Mouse (Mus musculus): ENCODE measurements around the gene Tnfrsf14. TPM values are rescaled to one million over a fixed set of nuclear protein-coding genes. Genes with fewer than 3 reads are reported as not detected.

Gene Tnfrsf14
- 2.3 TPM in 2 replicates for polyA plus RNA-seq (2012; rRNA removed)

DNA sequence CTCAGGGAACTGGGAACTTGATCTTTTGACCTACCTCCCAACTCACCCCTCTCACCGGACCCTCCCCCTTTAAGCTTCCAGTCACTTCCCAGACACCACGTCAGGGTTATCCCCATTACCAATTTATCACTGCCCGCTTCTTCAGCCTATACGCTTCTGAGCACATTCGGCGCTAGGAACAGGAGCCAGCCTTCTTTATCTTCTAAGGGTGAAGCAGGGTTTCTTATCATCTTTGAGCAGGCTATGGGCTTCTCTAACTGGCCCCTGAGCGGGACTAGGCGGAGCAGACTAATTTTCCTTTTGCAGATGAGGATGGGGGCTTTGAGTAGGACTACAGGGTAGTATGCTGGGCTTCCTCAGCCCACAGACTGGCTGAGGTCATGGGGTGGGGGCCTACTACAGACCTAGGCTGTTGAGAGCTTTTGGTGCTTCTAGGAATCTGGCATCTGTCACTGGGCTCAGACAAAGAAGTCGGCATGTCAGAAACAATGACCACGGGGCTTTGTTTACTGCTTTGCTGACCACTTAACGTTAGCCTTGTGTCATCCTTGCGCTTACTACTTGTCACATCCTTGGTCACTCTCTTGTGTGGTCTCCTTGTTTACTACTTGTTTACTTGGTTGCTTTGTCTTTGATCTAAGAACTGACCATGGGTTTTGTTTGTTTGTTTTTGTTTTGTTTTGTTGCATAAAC lies at the start of gene Tnfrsf14:
Gene Tnfrsf14 (minus strand): TSS at position 169 of the 693 bp plus-strand sequence.
- Histone ChIP-seq H3K4me3 (ENCODE audit: insufficient read depth, low read length) (no peak within 1 kb of the TSS), H3K4me1 (ENCODE audit: control insufficient read depth, insufficient read depth, low read length) (no peaks in the 10 kb centered on the region), H3K27ac (ENCODE audit: insufficient read depth, low read length) (peak within 1 kb of the TSS; percentile 60)
- TF ChIP-seq CTCF (IDR thresholded peaks at IDR 0.05; ENCODE audit: extremely low read depth, insufficient read depth, low read length) (no peak), POLR2A (IDR thresholded peaks at IDR 0.05; ENCODE audit: extremely low read depth, insufficient read depth, low read length) (no peak)

DNA sequence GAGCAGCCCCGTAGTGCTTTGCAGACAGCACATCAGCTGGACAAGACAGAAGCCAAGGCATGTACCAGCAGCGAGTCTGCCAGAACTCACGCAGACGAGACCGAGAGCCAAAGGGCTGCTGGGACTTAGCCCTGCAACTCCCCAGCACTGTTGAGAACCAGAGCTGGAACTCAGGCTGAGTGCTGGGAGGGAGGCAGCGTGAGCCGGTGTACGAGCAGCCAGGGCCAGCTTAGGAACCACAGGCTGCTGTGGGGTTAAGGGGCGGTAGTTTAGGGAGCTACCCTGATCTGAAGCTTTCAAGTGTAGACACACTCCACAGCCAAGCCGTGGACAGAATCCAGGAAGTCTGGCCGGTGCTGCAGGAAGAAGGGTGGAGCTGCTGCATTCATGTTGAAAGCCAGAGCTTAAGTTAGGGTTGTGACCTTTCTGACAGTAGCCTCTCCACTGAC lies 45.8 kb upstream of the Tnfrsf14 start:
- Histone ChIP-seq H3K4me3 (ENCODE audit: insufficient read depth, low read length) (no peak overlapping the region), H3K4me1 (ENCODE audit: control insufficient read depth, insufficient read depth, low read length) (no peaks in the 10 kb centered on the region), H3K27ac (ENCODE audit: insufficient read depth, low read length) (no peak overlapping the region)
- TF ChIP-seq POLR2A (IDR thresholded peaks at IDR 0.05; ENCODE audit: extremely low read depth, insufficient read depth, low read length): no peak
- TF ChIP-seq CTCF (IDR thresholded peaks at IDR 0.05; ENCODE audit: extremely low read depth, insufficient read depth, low read length): no peak

DNA sequence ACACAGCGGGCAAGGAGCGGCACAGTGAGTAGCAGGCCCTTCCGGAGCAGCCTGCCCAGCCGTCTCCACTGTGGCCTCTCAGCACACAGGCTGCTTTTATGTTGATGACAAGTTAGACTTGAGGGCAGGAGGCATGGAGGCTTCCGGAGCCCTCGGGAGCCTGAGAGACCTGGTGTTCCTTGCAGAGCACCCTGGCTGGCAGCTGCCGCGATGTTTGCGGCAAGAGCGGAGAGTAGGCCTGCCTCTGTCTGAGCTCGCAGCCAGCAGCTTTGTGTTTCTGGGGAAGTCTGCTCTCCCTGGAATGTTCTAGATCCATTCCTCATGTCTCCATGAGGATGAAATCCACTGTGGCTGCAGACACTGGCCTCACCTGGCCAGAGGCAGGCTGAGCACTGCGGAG lies 44.2 kb upstream of the Tnfrsf14 start:
- TF ChIP-seq CTCF (IDR thresholded peaks at IDR 0.05; ENCODE audit: extremely low read depth, insufficient read depth, low read length) (no peak), POLR2A (IDR thresholded peaks at IDR 0.05; ENCODE audit: extremely low read depth, insufficient read depth, low read length) (no peak)
- Histone ChIP-seq H3K27ac (ENCODE audit: insufficient read depth, low read length) (no peak overlapping the region), H3K4me3 (ENCODE audit: insufficient read depth, low read length) (no peak overlapping the region), H3K4me1 (ENCODE audit: control insufficient read depth, insufficient read depth, low read length) (no peaks in the 10 kb centered on the region)

DNA sequence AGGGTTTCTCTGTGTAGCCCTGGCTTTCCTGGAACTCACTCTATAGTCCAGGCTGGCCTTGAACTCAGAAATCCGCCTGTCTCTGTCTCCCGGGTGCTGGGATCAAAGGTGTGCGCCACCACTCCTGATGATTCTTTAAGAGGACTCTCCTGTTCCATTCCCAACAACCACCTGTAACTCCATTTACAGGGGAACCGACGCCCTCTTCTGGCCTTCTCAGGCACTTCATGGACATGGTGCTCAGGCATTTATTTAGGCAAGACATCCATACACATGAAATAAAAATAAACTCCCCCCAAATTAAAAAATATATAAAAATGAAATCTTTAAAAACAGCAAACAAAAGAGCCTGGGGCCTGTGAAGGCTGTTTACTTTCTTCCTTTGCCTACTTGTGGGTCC lies 38.8 kb upstream of the Tnfrsf14 start:
- no peak overlapping the region for H3K4me3 ChIP-seq (ENCODE audit: insufficient read depth, low read length)
- TF ChIP-seq POLR2A (IDR thresholded peaks at IDR 0.05; ENCODE audit: extremely low read depth, insufficient read depth, low read length) (no peak), CTCF (IDR thresholded peaks at IDR 0.05; ENCODE audit: extremely low read depth, insufficient read depth, low read length) (peak; percentile 57)
- peaks cover 3% of the 10 kb centered on the region; the same call in 1 of the 2 replicates for H3K4me1 ChIP-seq (ENCODE audit: control insufficient read depth, insufficient read depth, low read length)
- H3K27ac ChIP-seq (ENCODE audit: insufficient read depth, low read length): no peak overlapping the region

DNA sequence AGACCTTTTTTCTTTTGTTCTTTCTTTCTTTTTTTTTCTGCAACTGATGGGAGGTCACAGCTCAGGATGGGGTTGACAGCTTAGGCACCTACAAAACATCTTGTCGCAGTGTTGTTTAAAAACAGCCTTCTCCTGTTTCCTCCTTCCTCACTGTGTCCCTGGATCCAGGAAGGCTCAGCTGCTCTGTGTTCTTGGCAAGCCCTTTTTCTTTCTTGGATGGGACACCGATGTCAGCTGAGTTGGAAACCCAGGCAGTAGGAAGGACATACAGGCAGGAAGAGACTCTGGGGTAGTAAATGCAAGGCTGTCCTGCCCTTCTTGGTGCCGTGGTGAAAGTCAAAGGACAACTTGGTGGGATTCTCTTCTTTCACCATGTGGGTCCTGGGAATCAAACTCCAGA lies 37.5 kb upstream of the Tnfrsf14 start:
- Histone ChIP-seq H3K4me3 (ENCODE audit: insufficient read depth, low read length) (no peak overlapping the region; the same call in 1 of the 2 replicates), H3K27ac (ENCODE audit: insufficient read depth, low read length) (no peak overlapping the region), H3K4me1 (ENCODE audit: control insufficient read depth, insufficient read depth, low read length) (peaks cover 3% of the 10 kb centered on the region; the same call in 1 of the 2 replicates)
- no peak for TF ChIP-seq CTCF (IDR thresholded peaks at IDR 0.05; ENCODE audit: extremely low read depth, insufficient read depth, low read length)
- TF ChIP-seq POLR2A (IDR thresholded peaks at IDR 0.05; ENCODE audit: extremely low read depth, insufficient read depth, low read length): no peak

DNA sequence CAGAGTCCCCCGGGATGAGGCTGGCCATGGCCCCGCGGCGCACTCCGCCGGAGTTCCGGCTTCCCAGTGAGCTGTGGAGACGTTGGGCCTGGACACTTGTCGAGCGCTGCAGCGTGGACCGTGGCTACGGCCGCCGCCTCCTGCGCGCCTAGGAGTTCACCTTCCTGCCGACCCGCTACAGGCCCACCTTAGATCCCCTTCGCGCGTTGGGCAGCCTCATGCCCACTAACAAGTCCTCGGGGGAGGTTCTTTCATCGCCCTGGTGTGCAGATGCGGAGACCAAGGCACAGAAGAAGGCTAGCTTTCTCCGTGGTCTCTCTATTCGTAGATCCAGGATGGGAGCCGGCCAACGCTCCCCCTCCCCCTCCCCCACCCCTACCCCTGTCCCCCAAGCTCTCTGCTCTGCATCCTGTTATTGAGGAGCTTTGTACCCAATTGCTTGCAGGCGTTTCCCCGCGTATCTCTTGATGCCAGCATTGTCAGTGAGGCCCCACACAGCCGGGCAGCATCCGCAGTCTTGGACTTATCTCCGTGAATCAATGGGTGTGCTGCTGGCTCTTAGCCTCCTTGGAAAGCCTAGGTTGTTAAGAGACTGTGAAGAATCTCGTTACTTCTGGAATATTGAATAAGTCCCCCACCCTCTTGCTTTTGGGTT lies 36.3 kb upstream of the Tnfrsf14 start:
- Histone ChIP-seq H3K4me1 (ENCODE audit: control insufficient read depth, insufficient read depth, low read length) (peaks cover 3% of the 10 kb centered on the region; the same call in 1 of the 2 replicates), H3K4me3 (ENCODE audit: insufficient read depth, low read length) (peak overlapping the region; percentile 93), H3K27ac (ENCODE audit: insufficient read depth, low read length) (peak overlapping the region; percentile 92)
- TF ChIP-seq CTCF (IDR thresholded peaks at IDR 0.05; ENCODE audit: extremely low read depth, insufficient read depth, low read length): no peak
- TF ChIP-seq POLR2A (IDR thresholded peaks at IDR 0.05; ENCODE audit: extremely low read depth, insufficient read depth, low read length): 0 out of 2 replicates have a peak, but pooled peaks have one; percentile 5

DNA sequence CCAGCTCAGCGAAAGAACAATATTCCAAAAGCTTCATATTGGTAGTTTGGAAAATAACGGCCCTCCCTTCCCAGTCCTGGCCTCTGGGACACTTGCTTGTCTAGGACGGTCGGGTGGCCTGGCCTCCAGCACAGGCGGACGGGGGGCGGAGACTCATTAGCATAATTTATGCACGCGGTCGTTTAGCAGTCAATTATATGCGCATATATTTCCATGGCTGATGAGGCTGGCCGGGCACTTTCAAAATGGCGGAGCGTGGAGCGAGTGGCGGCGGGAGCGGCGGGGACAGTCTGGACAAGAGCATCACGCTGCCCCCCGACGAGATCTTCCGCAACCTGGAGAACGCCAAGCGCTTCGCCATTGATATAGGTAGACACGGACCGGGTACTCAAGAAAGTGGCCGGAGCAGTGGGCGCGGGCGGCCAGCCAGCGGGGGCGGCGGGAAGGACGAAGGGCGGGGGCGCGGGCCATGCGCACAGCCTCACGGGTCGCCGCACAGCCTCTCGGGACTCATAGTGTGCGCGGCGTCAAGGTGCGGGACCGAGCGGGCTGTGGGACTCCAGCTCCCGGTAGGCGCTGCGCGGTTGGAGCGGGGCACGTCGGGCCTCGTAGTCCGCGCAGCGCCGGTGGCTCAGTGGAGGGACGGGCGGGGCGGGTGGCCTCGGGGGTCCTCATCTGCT lies 35.7 kb upstream of the Tnfrsf14 start, which contains the start of gene Pank4:
Gene Pank4 (plus strand): TSS at position 223 of the 680 bp plus-strand sequence.
- no peak for TF ChIP-seq CTCF (IDR thresholded peaks at IDR 0.05; ENCODE audit: extremely low read depth, insufficient read depth, low read length)
- TF ChIP-seq POLR2A (IDR thresholded peaks at IDR 0.05; ENCODE audit: extremely low read depth, insufficient read depth, low read length): peak; percentile 62
- Histone ChIP-seq H3K27ac (ENCODE audit: insufficient read depth, low read length) (peak within 1 kb of the TSS; percentile 93), H3K4me1 (ENCODE audit: control insufficient read depth, insufficient read depth, low read length) (peaks cover 3% of the 10 kb centered on the region), H3K4me3 (ENCODE audit: insufficient read depth, low read length) (peak within 1 kb of the TSS; percentile 93)

DNA sequence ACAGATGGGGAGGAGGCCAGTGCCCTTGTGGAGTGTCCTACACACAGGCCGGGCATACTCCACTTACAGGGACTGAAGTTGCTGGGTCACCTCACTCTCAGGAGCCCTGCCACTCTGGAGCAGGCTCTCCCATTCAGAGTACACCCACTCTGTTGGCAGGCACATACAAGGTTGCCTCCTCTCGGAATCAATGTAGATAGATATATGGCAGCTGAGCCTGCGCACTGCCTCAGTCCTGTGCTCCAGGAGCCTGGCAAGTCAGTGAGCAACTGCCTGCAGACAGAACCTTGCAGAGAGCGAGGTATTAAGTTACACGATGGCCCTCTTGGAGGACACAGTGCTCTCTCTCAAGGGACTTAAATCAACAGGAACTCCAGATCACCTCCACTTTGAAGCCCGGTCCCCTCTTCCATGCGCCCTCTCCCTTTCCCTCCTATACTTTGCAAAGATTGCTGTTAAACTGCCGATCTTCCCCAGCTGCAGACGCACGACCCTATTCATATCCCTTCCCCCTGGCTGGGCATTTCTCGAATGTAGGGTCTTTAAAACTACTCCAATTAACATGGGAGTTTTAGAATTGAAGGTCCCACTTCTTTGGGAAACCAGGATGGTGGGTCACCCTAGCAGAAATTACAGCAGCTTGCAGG lies 35.0 kb upstream of the Tnfrsf14 start:
- Histone ChIP-seq H3K4me1 (ENCODE audit: control insufficient read depth, insufficient read depth, low read length) (peaks cover 3% of the 10 kb centered on the region), H3K4me3 (ENCODE audit: insufficient read depth, low read length) (peak overlapping the region; percentile 93), H3K27ac (ENCODE audit: insufficient read depth, low read length) (peak overlapping the region; percentile 70)
- TF ChIP-seq CTCF (IDR thresholded peaks at IDR 0.05; ENCODE audit: extremely low read depth, insufficient read depth, low read length) (no peak), POLR2A (IDR thresholded peaks at IDR 0.05; ENCODE audit: extremely low read depth, insufficient read depth, low read length) (peak; percentile 49; the same call in 1 of the 2 replicates)

DNA sequence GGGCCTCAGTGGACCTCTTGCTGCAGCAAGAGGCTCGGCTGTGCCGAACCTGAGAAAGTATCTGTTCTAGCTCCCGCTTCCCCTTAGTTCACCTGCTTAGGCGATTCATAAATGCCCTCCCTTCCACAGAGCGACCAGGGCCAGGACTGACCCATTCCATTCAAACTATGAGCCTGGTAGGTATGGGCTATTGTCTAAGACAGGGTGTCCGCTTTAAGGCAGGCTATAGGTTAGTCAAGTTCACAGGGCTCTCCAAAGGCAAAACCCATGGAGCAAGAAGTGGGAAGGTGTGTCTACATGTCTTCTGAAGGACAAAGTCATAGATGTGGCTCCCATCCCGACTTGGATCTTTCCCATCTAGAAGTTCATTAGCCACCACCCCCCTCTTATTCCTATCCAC lies 34.3 kb upstream of the Tnfrsf14 start:
- TF ChIP-seq POLR2A (IDR thresholded peaks at IDR 0.05; ENCODE audit: extremely low read depth, insufficient read depth, low read length) (no peak), CTCF (IDR thresholded peaks at IDR 0.05; ENCODE audit: extremely low read depth, insufficient read depth, low read length) (no peak)
- Histone ChIP-seq H3K4me3 (ENCODE audit: insufficient read depth, low read length) (peak overlapping the region; percentile 93), H3K4me1 (ENCODE audit: control insufficient read depth, insufficient read depth, low read length) (peaks cover 3% of the 10 kb centered on the region), H3K27ac (ENCODE audit: insufficient read depth, low read length) (peak overlapping the region; percentile 13; the same call in 1 of the 2 replicates)
